Mouse (Mus musculus): Measurements from ENCODE around the gene Ugt1a10. TPM values are rescaled to one million over a fixed set of nuclear protein-coding genes. Genes with fewer than 3 reads are reported as not detected.

The Ugt1a10 gene
- polyA plus RNA-seq, 1 experiment: not detected

DNA sequence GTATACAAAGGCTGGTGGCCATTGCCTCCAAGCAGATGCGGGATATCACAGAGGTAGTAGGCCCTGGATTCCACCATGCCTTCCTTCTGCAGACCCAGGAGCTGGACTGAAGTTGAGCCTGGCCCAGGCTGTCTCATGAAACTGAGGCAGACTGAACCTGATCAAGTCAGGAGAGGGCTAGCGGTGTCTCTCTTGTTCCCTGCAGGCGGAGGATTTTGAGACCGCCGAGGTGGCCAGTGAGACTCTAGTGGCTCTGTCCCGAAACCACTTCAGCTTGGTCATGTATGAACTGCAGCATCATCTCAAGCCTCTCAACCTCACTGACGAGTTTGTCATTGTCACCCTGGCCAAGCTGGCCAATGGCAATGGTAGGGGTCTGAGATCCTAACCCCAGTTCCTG lies 175.2 kb downstream of the Ugt1a10 start:
- no peak overlapping the region for H3K27ac ChIP-seq (ENCODE audit: insufficient read depth, low read length)
- no peak overlapping the region for H3K4me3 ChIP-seq (replicated peaks; ENCODE audit: insufficient read depth, low read depth, low read length)
- no peaks in the 10 kb centered on the region for H3K4me1 ChIP-seq (ENCODE audit: control insufficient read depth, insufficient read depth, low read length)
- TF ChIP-seq CTCF (IDR thresholded peaks at IDR 0.05; ENCODE audit: borderline replicate concordance, insufficient read depth, low read depth, low read length) (no peak), POLR2A (IDR thresholded peaks at IDR 0.05; ENCODE audit: borderline replicate concordance, insufficient read depth, low read length) (no peak)
- 67% methylated on average over 7 of the region's 7 CpGs for WGBS
- H3K27me3 ChIP-seq (ENCODE audit: control insufficient read depth, insufficient read depth, low read length): no peaks in the 10 kb centered on the region
- no peak for DNase-seq

GRCm38 (mm10) chr1:88230981-88231802 lies 176.0 kb downstream of the Ugt1a10 start:
- 74% methylated on average over 6 of the region's 6 CpGs for WGBS
- no peak for TF ChIP-seq CTCF (IDR thresholded peaks at IDR 0.05; ENCODE audit: borderline replicate concordance, insufficient read depth, low read depth, low read length)
- no peak for TF ChIP-seq POLR2A (IDR thresholded peaks at IDR 0.05; ENCODE audit: borderline replicate concordance, insufficient read depth, low read length)
- no peak for DNase-seq
- Histone ChIP-seq H3K4me3 (replicated peaks; ENCODE audit: insufficient read depth, low read depth, low read length) (no peak overlapping the region), H3K4me1 (ENCODE audit: control insufficient read depth, insufficient read depth, low read length) (no peaks in the 10 kb centered on the region), H3K27ac (ENCODE audit: insufficient read depth, low read length) (no peak overlapping the region), H3K27me3 (ENCODE audit: control insufficient read depth, insufficient read depth, low read length) (no peaks in the 10 kb centered on the region)

GRCm38 (mm10) chr1:88231803-88232499 lies 176.8 kb downstream of the Ugt1a10 start:
- TF ChIP-seq POLR2A (IDR thresholded peaks at IDR 0.05; ENCODE audit: borderline replicate concordance, insufficient read depth, low read length) (no peak), CTCF (IDR thresholded peaks at IDR 0.05; ENCODE audit: borderline replicate concordance, insufficient read depth, low read depth, low read length) (no peak)
- Histone ChIP-seq H3K4me1 (ENCODE audit: control insufficient read depth, insufficient read depth, low read length) (no peaks in the 10 kb centered on the region), H3K27ac (ENCODE audit: insufficient read depth, low read length) (no peak overlapping the region), H3K27me3 (ENCODE audit: control insufficient read depth, insufficient read depth, low read length) (no peaks in the 10 kb centered on the region), H3K4me3 (replicated peaks; ENCODE audit: insufficient read depth, low read depth, low read length) (no peak overlapping the region)
- WGBS: 63% methylated on average over 7 of the region's 7 CpGs
- DNase-seq: no peak

DNA sequence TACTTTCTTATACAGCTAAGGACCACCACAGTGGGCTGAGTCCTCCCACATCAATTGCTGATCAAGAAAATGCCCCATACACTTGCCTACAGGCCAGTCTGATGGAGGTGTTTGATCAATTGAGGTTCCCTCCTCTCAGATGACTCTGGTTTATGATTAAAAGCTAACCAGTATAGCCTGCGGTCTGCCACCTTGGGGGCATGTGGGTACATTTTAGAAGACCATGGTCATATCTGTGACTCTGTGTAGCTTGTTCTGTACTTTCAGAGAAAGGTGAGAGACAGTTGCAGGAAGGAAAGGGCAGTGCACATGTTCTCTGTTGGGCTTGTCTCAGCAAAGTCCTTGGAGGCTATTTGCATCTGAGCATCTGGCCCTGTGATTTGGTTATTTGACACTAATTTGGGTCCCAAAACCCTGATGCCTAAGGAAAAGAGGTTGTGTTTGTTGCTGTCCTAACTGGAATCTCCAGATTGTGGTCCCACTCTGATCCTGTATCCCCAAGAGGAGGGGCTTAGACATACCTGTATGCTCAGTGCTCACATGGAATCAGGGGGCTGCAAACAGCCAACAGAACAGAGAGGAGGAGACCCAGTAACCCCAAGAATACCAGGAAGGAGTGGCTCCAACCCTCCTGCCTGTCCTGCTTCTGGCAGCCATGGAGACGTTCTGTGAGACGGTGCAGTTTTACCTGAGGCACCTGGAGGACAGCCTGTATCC lies 177.6 kb downstream of the Ugt1a10 start:
- no peak for TF ChIP-seq POLR2A (IDR thresholded peaks at IDR 0.05; ENCODE audit: borderline replicate concordance, insufficient read depth, low read length)
- no peak for TF ChIP-seq CTCF (IDR thresholded peaks at IDR 0.05; ENCODE audit: borderline replicate concordance, insufficient read depth, low read depth, low read length)
- no peaks in the 10 kb centered on the region for H3K27me3 ChIP-seq (ENCODE audit: control insufficient read depth, insufficient read depth, low read length)
- DNase-seq: no peak

GRCm38 (mm10) chr1:88233421-88234247 lies 178.4 kb downstream of the Ugt1a10 start:
- Histone ChIP-seq H3K4me1 (ENCODE audit: control insufficient read depth, insufficient read depth, low read length) (no peaks in the 10 kb centered on the region), H3K27ac (ENCODE audit: insufficient read depth, low read length) (no peak overlapping the region), H3K4me3 (replicated peaks; ENCODE audit: insufficient read depth, low read depth, low read length) (no peak overlapping the region), H3K27me3 (ENCODE audit: control insufficient read depth, insufficient read depth, low read length) (no peaks in the 10 kb centered on the region)
- TF ChIP-seq CTCF (IDR thresholded peaks at IDR 0.05; ENCODE audit: borderline replicate concordance, insufficient read depth, low read depth, low read length) (no peak), POLR2A (IDR thresholded peaks at IDR 0.05; ENCODE audit: borderline replicate concordance, insufficient read depth, low read length) (no peak)
- no peak for DNase-seq
- 65% methylated on average over 14 of the region's 14 CpGs for whole genome bisulfite sequencing

More for the DNA sequence above, 177.6 kb downstream of the Ugt1a10 start:
- 50% methylated on average over 3 of the region's 3 CpGs for WGBS
- H3K4me3 ChIP-seq (replicated peaks; ENCODE audit: insufficient read depth, low read depth, low read length): no peak overlapping the region
- H3K27ac ChIP-seq (ENCODE audit: insufficient read depth, low read length): no peak overlapping the region
- no peaks in the 10 kb centered on the region for H3K4me1 ChIP-seq (ENCODE audit: control insufficient read depth, insufficient read depth, low read length)

- H3K27ac ChIP-seq (ENCODE audit: insufficient read depth, low read length): no peak overlapping the region
- 57% methylated on average over 4 of the region's 4 CpGs for WGBS
- DNase-seq: no peak
- TF ChIP-seq CTCF (IDR thresholded peaks at IDR 0.05; ENCODE audit: borderline replicate concordance, insufficient read depth, low read depth, low read length) (no peak), POLR2A (IDR thresholded peaks at IDR 0.05; ENCODE audit: borderline replicate concordance, insufficient read depth, low read length) (no peak)
- no peaks in the 10 kb centered on the region for H3K4me1 ChIP-seq (ENCODE audit: control insufficient read depth, insufficient read depth, low read length)
- no peak overlapping the region for H3K4me3 ChIP-seq (replicated peaks; ENCODE audit: insufficient read depth, low read depth, low read length)
- H3K27me3 ChIP-seq (ENCODE audit: control insufficient read depth, insufficient read depth, low read length): no peaks in the 10 kb centered on the region
Observed at GRCm38 (mm10) chr1:88234248-88234610, 179.0 kb downstream of the Ugt1a10 start.

DNA sequence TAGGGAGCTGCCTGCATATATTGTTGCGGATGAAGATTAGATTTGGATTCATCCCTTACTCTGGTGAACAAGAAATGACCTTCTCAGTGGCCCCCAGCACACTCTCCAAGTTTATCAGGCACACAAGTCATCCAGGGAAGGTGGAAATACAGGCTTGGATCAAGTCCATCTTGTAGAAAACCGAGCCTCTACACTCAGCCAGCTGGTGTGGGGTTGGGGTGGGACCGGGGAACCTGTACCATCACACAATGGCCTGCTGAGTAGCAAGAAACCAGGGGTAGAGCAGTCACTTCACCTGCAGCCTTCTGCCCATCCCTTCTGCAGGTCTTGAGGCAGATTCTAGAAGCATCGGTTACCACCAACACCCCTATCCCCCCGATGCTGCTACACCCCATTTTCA lies 179.5 kb downstream of the Ugt1a10 start:
- no peak for TF ChIP-seq POLR2A (IDR thresholded peaks at IDR 0.05; ENCODE audit: borderline replicate concordance, insufficient read depth, low read length)
- no peak for TF ChIP-seq CTCF (IDR thresholded peaks at IDR 0.05; ENCODE audit: borderline replicate concordance, insufficient read depth, low read depth, low read length)
- H3K4me3 ChIP-seq (replicated peaks; ENCODE audit: insufficient read depth, low read depth, low read length): no peak overlapping the region
- 39% methylated on average over 5 of the region's 5 CpGs for WGBS
- H3K4me1 ChIP-seq (ENCODE audit: control insufficient read depth, insufficient read depth, low read length): no peaks in the 10 kb centered on the region
- no peak overlapping the region for H3K27ac ChIP-seq (ENCODE audit: insufficient read depth, low read length)
- DNase-seq: no peak
- no peaks in the 10 kb centered on the region for H3K27me3 ChIP-seq (ENCODE audit: control insufficient read depth, insufficient read depth, low read length)

All from cerebellum, adult 2 months (tissue).